ENCODE assay signal across 8 mouse cellular contexts in genomic region chr3:103916205-103916838, GRCm38 (mm10). TPM values are rescaled to one million over a fixed set of nuclear protein-coding genes. Genes with fewer than 3 reads are reported as not detected.
DNase-seq lines count a peak whose midpoint lies in the region; ATAC-seq and TF ChIP-seq lines count a peak whose summit lies in the region.

No protein-coding gene starts in this region.

- TF ChIP-seq CTCF in testis, adult 2 months (IDR thresholded peaks at IDR 0.05; ENCODE audit: control insufficient read depth, insufficient read depth, insufficient replicate concordance, low read depth, low read length), result no peak
- TF ChIP-seq CTCF in midbrain, postnatal 0 days (IDR thresholded peaks at IDR 0.05), result no peak

- no peak for TF ChIP-seq POLR2A in testis, adult 2 months (IDR thresholded peaks at IDR 0.05; ENCODE audit: control insufficient read depth, low read depth, low read length)

- H3K9ac ChIP-seq in intestine, embryonic 16.5 days (ENCODE audit: low read depth, low read length), result peak overlapping the region; percentile 36; the same call in 1 of the 2 replicates
- H3K9ac ChIP-seq in midbrain, postnatal 0 days (replicated peaks; ENCODE audit: low read length, poor library complexity, severe bottlenecking), result peak overlapping the region; percentile 51; the same call in 1 of the 2 replicates

- H3K4me2 ChIP-seq in intestine, embryonic 16.5 days (ENCODE audit: low read depth, low read length), result peak overlapping the region; percentile 59
- H3K4me2 ChIP-seq in midbrain, postnatal 0 days (ENCODE audit: low read depth, low read length, poor library complexity, severe bottlenecking), result peak overlapping the region; percentile 80

- ATAC-seq in intestine, embryonic 16.5 days, result no peak
- no peak for ATAC-seq in midbrain, postnatal 0 days (ENCODE audit: low FRiP score)

- H3K36me3 ChIP-seq in testis, adult 2 months (ENCODE audit: control insufficient read depth, insufficient read depth, low read length), result peaks cover 7% of the 10 kb centered on the region
- peaks cover 7% of the 10 kb centered on the region for H3K36me3 ChIP-seq in forebrain, embryonic 10.5 days (replicated peaks)
- H3K36me3 ChIP-seq in intestine, embryonic 16.5 days (ENCODE audit: control insufficient read depth, insufficient read depth, low read length), result no peaks in the 10 kb centered on the region
- H3K36me3 ChIP-seq in midbrain, postnatal 0 days (ENCODE audit: insufficient read depth, low read length), result no peaks in the 10 kb centered on the region

- H3K4me3 ChIP-seq in testis, adult 2 months (ENCODE audit: control insufficient read depth, low read depth, low read length), result peak overlapping the region; percentile 79
- H3K4me3 ChIP-seq in forebrain, embryonic 10.5 days, result peak overlapping the region; percentile 91
- peak overlapping the region; percentile 34 for H3K4me3 ChIP-seq in intestine, embryonic 16.5 days (ENCODE audit: low read length)
- H3K4me3 ChIP-seq in midbrain, postnatal 0 days (ENCODE audit: low read depth, low read length), result peak overlapping the region; percentile 87

- no peaks in the 10 kb centered on the region for H3K9me3 ChIP-seq in forebrain, embryonic 10.5 days
- no peaks in the 10 kb centered on the region for H3K9me3 ChIP-seq in intestine, embryonic 16.5 days (ENCODE audit: control insufficient read depth, low read length)
- no peaks in the 10 kb centered on the region for H3K9me3 ChIP-seq in midbrain, postnatal 0 days (ENCODE audit: low read length)

- DNase-seq in testis, postnatal 14 days (ENCODE audit: low spot score), result no peak
- no peak for DNase-seq in forebrain, embryonic 10.5 days (ENCODE audit: extremely low spot score, low spot score)
- no peak for DNase-seq in midbrain, postnatal 0 days (ENCODE audit: low spot score)
- DNase-seq in yolk sac, embryonic 10.5 days (ENCODE audit: low spot score), result no peak
- DNase-seq in cerebellum, adult 11-12 months, result no peak
- DNase-seq in layer of hippocampus, adult 11-12 months (ENCODE audit: low spot score), result no peak

- WGBS in forebrain, embryonic 10.5 days, result 77% methylated on average over 5 of the region's 5 CpGs
- 27% methylated on average over 5 of the region's 5 CpGs for WGBS in intestine, embryonic 16.5 days
- 33% methylated on average over 5 of the region's 5 CpGs for WGBS in midbrain, postnatal 0 days

- no peak overlapping the region for H3K27ac ChIP-seq in testis, adult 2 months (ENCODE audit: control insufficient read depth, insufficient read depth, low read depth, low read length)
- no peak overlapping the region for H3K27ac ChIP-seq in forebrain, embryonic 10.5 days
- no peak overlapping the region for H3K27ac ChIP-seq in intestine, embryonic 16.5 days (ENCODE audit: low read length)
- no peak overlapping the region for H3K27ac ChIP-seq in midbrain, postnatal 0 days (ENCODE audit: low read depth, low read length)

- no peaks in the 10 kb centered on the region for H3K4me1 ChIP-seq in testis, adult 2 months (ENCODE audit: control insufficient read depth, insufficient read depth, low read length)
- peaks cover 24% of the 10 kb centered on the region for H3K4me1 ChIP-seq in forebrain, embryonic 10.5 days
- peaks cover 10% of the 10 kb centered on the region; the same call in 1 of the 2 replicates for H3K4me1 ChIP-seq in intestine, embryonic 16.5 days (ENCODE audit: control insufficient read depth, insufficient read depth, low read length)
- H3K4me1 ChIP-seq in midbrain, postnatal 0 days (ENCODE audit: insufficient read depth, low read length), result no peaks in the 10 kb centered on the region; the same call in 1 of the 2 replicates

- no peaks in the 10 kb centered on the region for H3K27me3 ChIP-seq in testis, adult 2 months (ENCODE audit: control insufficient read depth, insufficient read depth, low read length)
- H3K27me3 ChIP-seq in forebrain, embryonic 10.5 days (ENCODE audit: poor library complexity, severe bottlenecking), result no peaks in the 10 kb centered on the region
- no peaks in the 10 kb centered on the region for H3K27me3 ChIP-seq in intestine, embryonic 16.5 days (replicated peaks; ENCODE audit: control insufficient read depth, insufficient read depth, low read length)
- H3K27me3 ChIP-seq in midbrain, postnatal 0 days (ENCODE audit: insufficient read depth, low read length), result no peaks in the 10 kb centered on the region

RNA-seq across cellular contexts. Expression of gene Rsbn1, which starts 2.4 kb away (rescaled TPM):
- polyA plus RNA-seq in testis, adult 2 months (2012; rRNA removed), result 22.1 TPM in 2 replicates
- polyA plus RNA-seq in forebrain, embryonic 10.5 days (2016; fragmentation: Nextera tagmentation; extraction: Ambion mirVana), result 11.6 and 14.1 TPM in 2 replicates
- 6.3 and 7.1 TPM in 2 replicates for polyA plus RNA-seq in intestine, embryonic 16.5 days (2015; fragmentation: Nextera tagmentation; extraction: Ambion mirVana)
- total RNA-seq in midbrain, postnatal 0 days (2014; rRNA removed), result 35.5 and 38.4 TPM in 2 replicates
- 18.6 and 21.7 TPM in 2 replicates for polyA plus RNA-seq in midbrain, postnatal 0 days (2015; fragmentation: Nextera tagmentation; extraction: Ambion mirVana)

RNA-seq across cellular contexts. Expression of gene Phtf1, which starts 51.6 kb away (rescaled TPM):
- polyA plus RNA-seq in testis, adult 2 months (2012; rRNA removed), result 21.6 and 24.2 TPM in 2 replicates
- polyA plus RNA-seq in forebrain, embryonic 10.5 days (2016; fragmentation: Nextera tagmentation; extraction: Ambion mirVana), result 32.6 and 33.4 TPM in 2 replicates
- 12.7 and 13.5 TPM in 2 replicates for polyA plus RNA-seq in intestine, embryonic 16.5 days (2015; fragmentation: Nextera tagmentation; extraction: Ambion mirVana)
- 24.3 and 31.6 TPM in 2 replicates for total RNA-seq in midbrain, postnatal 0 days (2014; rRNA removed)
- 14.9 and 15.9 TPM in 2 replicates for polyA plus RNA-seq in midbrain, postnatal 0 days (2015; fragmentation: Nextera tagmentation; extraction: Ambion mirVana)

RNA-seq across cellular contexts. Expression of gene Ptpn22, which starts 56.7 kb away (rescaled TPM):
- polyA plus RNA-seq in testis, adult 2 months (2012; rRNA removed), result 0.77 and 2.7 TPM in 2 replicates
- 0.37 TPM in 2 replicates for polyA plus RNA-seq in forebrain, embryonic 10.5 days (2016; fragmentation: Nextera tagmentation; extraction: Ambion mirVana)
- 2.2 and 2.8 TPM in 2 replicates for polyA plus RNA-seq in intestine, embryonic 16.5 days (2015; fragmentation: Nextera tagmentation; extraction: Ambion mirVana)
- 0.09 TPM in 1 of 2 replicates, not detected in the other for total RNA-seq in midbrain, postnatal 0 days (2014; rRNA removed)
- 0.43 and 0.64 TPM in 2 replicates for polyA plus RNA-seq in midbrain, postnatal 0 days (2015; fragmentation: Nextera tagmentation; extraction: Ambion mirVana)

Comparison
In these comparisons a context has a peak if more than half of its experiments do, and no peak if none do; other contexts are left out.
1. H3K4me3 ChIP-seq: peak in every context shown above with its lines; median percentile 91 in forebrain, embryonic 10.5 days; 87 in midbrain, postnatal 0 days; 79 in testis, adult 2 months; 34 in intestine, embryonic 16.5 days.